Mouse (Mus musculus): ENCODE data around the gene Mapk9. TPM values are rescaled to one million over a fixed set of nuclear protein-coding genes. Genes with fewer than 3 reads are reported as not detected.
A peak's percentile ranks its signal among the peaks of the same experiment; 100 is the strongest.

The Mapk9 gene
- polyA plus RNA-seq, 2 experiments: 11.9 to 18.5 TPM

GRCm38 (mm10) chr11:49895966-49896590 is 49.5 kb downstream of the Mapk9 start:
- WGBS (ENCODE audit: insufficient replicate concordance): 12% methylated on average over 6 of the region's 6 CpGs
- ATAC-seq (ENCODE audit: insufficient read depth) (no peak), DNase-seq (ENCODE audit: low read depth in 3 of 3, low spot score in 3 of 3) (no peak)
- Histone ChIP-seq H3K27ac (no peak overlapping the region), H3K9ac (replicated peaks) (no peak overlapping the region), H3K4me1 (replicated peaks; ENCODE audit: control insufficient read depth in 2 of 2, insufficient read depth in 2 of 2, low read length in 1 of 2) (peaks cover 0 to 5% of the 10 kb centered on the region in 2 experiments; a peak in 1 of 4 replicates), H3K36me3 (replicated peaks; ENCODE audit: control insufficient read depth, insufficient read depth, low read depth) (no peaks in the 10 kb centered on the region), H3K27me3 (ENCODE audit: control insufficient read depth, insufficient read depth, low read length) (peaks cover 14% of the 10 kb centered on the region), H3K4me3 (ENCODE audit: insufficient read depth in 1 of 2, low read depth in 2 of 2, low read length in 2 of 2) (no peak overlapping the region), H3K4me2 (ENCODE audit: low read depth) (no peak overlapping the region), H3K9me3 (ENCODE audit: control insufficient read depth, low read length) (no peaks in the 10 kb centered on the region)
- TF ChIP-seq CTCF (IDR thresholded peaks at IDR 0.05; ENCODE audit: low read depth): no peak
- TF ChIP-seq EP300 (IDR thresholded peaks at IDR 0.05; ENCODE audit: low read depth): no peak

DNA sequence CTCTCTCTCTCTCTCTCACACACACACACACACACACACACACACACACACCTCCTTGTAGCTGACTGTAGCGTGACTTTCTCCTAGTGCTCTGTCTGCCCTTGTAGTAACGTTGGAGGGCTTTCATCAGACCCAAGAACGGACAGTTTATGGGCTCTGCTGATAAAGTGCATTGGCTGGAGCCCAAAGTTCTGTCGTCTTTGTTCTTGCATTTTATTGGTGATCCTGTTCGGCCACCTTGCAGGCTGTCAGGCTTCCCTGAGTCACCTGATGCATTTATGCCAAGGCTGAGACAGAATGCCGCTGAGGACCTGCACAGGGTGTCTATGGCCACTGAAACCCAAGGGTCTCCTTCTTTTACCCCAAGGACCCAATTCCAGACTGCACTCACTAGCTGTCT is 53.5 kb downstream of the Mapk9 start:
- no peak overlapping the region for H3K4me3 ChIP-seq (ENCODE audit: insufficient read depth in 1 of 2, low read depth in 2 of 2, low read length in 2 of 2)
- no peak for DNase-seq (ENCODE audit: low read depth in 3 of 3, low spot score in 3 of 3)
- no peak for ATAC-seq (ENCODE audit: insufficient read depth)
- no peak overlapping the region for H3K4me2 ChIP-seq (ENCODE audit: low read depth)
- 42% methylated on average over 6 of the region's 6 CpGs for WGBS (ENCODE audit: insufficient replicate concordance)
- TF ChIP-seq EP300 (IDR thresholded peaks at IDR 0.05; ENCODE audit: low read depth): no peak
- no peak for TF ChIP-seq CTCF (IDR thresholded peaks at IDR 0.05; ENCODE audit: low read depth)
- H3K27me3 ChIP-seq (ENCODE audit: control insufficient read depth, insufficient read depth, low read length): peaks cover 35% of the 10 kb centered on the region
- no peak overlapping the region for H3K9ac ChIP-seq (replicated peaks)
- no peak overlapping the region for H3K27ac ChIP-seq
- no peaks in the 10 kb centered on the region for H3K36me3 ChIP-seq (replicated peaks; ENCODE audit: control insufficient read depth, insufficient read depth, low read depth)
- H3K9me3 ChIP-seq (ENCODE audit: control insufficient read depth, low read length): no peaks in the 10 kb centered on the region
- no peaks in the 10 kb centered on the region for H3K4me1 ChIP-seq (replicated peaks; ENCODE audit: control insufficient read depth in 2 of 2, insufficient read depth in 2 of 2, low read length in 1 of 2)

- WGBS (ENCODE audit: insufficient replicate concordance): 21% methylated on average over 15 of the region's 15 CpGs
- H3K4me3 ChIP-seq (ENCODE audit: insufficient read depth in 1 of 2, low read depth in 2 of 2, low read length in 2 of 2): peak overlapping the region in 1 of 2 experiments; percentile 44; a peak in 1 of 4 replicates
Observed at GRCm38 (mm10) chr11:49900962-49901658, 54.6 kb downstream of the Mapk9 start.

DNA sequence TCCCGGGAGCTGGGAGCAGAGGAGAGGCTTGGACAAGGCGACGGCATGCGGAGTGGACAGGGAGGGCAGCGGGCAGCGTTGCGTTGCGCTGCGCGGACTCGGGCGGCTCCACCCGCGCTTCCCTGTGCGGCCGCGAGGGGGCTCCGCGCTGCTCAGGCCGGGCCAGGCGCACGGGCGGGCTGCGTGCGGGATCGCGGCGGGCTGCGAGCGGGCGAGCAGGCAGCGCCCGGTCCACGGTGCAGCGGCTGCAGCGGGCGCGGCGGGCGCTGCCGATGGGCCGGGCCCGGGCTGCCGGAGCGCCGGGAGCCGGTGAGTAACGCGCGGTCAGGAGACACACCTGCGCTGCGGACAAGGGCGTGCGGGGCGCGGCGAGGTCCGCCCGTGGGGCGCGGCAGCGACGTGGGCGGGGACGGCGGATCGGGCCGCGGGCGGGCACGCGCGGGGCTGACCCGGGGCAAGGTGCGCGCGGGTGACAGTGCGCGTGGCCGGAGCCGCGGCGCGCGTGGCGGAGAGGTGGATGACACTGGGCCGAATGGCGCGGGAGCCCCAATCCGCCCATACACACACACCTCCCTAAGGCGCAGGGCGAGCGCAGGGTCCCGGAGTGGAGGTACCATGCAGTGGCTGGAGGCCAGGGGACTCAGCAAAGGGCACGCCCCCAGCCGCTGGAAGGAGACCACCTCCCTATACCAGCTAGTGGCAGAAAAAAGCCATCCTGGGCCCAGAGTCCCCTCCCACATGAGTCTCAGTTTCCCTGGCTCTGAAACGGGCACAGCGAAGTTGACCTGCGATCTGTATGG is 55.3 kb downstream of the Mapk9 start, which contains the start of gene Rasgef1c:
Rasgef1c (plus strand) TSS at position 177 of the 800 bp plus-strand sequence.
- no peak within 1 kb of the TSS for H3K9ac ChIP-seq (replicated peaks)
- 2% methylated on average over 86 of the region's 99 CpGs for WGBS (ENCODE audit: insufficient replicate concordance)
- ATAC-seq (ENCODE audit: insufficient read depth): peak; percentile 35; the same call in 1 of the 2 replicates
- TF ChIP-seq EP300 (IDR thresholded peaks at IDR 0.05; ENCODE audit: low read depth) (no peak), CTCF (IDR thresholded peaks at IDR 0.05; ENCODE audit: low read depth) (peak; percentile 51)
- peak within 1 kb of the TSS; percentile 57 for H3K4me2 ChIP-seq (ENCODE audit: low read depth)
- peaks cover 33% of the 10 kb centered on the region for H3K27me3 ChIP-seq (ENCODE audit: control insufficient read depth, insufficient read depth, low read length)
- no peak for DNase-seq (ENCODE audit: low read depth in 3 of 3, low spot score in 3 of 3)
- no peaks in the 10 kb centered on the region for H3K36me3 ChIP-seq (replicated peaks; ENCODE audit: control insufficient read depth, insufficient read depth, low read depth)
- H3K4me3 ChIP-seq (ENCODE audit: insufficient read depth in 1 of 2, low read depth in 2 of 2, low read length in 2 of 2): peak within 1 kb of the TSS; percentile 31 to 44; a peak in 3 of 4 replicates
- H3K9me3 ChIP-seq (ENCODE audit: control insufficient read depth, low read length): no peaks in the 10 kb centered on the region
- no peak within 1 kb of the TSS for H3K27ac ChIP-seq
- H3K4me1 ChIP-seq (replicated peaks; ENCODE audit: control insufficient read depth in 2 of 2, insufficient read depth in 2 of 2, low read length in 1 of 2): no peaks in the 10 kb centered on the region

More at GRCm38 (mm10) chr11:49900962-49901658, 54.6 kb downstream of the Mapk9 start:
- H3K36me3 ChIP-seq (replicated peaks; ENCODE audit: control insufficient read depth, insufficient read depth, low read depth): no peaks in the 10 kb centered on the region
- H3K9ac ChIP-seq (replicated peaks): no peak overlapping the region
- H3K4me2 ChIP-seq (ENCODE audit: low read depth): peak overlapping the region; percentile 57
- no peaks in the 10 kb centered on the region for H3K9me3 ChIP-seq (ENCODE audit: control insufficient read depth, low read length)
- no peak for ATAC-seq (ENCODE audit: insufficient read depth)
- peaks cover 35% of the 10 kb centered on the region for H3K27me3 ChIP-seq (ENCODE audit: control insufficient read depth, insufficient read depth, low read length)
- no peak for DNase-seq (ENCODE audit: low read depth in 3 of 3, low spot score in 3 of 3)
- no peak overlapping the region for H3K27ac ChIP-seq
- no peaks in the 10 kb centered on the region for H3K4me1 ChIP-seq (replicated peaks; ENCODE audit: control insufficient read depth in 2 of 2, insufficient read depth in 2 of 2, low read length in 1 of 2)
- TF ChIP-seq CTCF (IDR thresholded peaks at IDR 0.05; ENCODE audit: low read depth) (no peak), EP300 (IDR thresholded peaks at IDR 0.05; ENCODE audit: low read depth) (no peak)

Data from liver, embryonic 14.5 days (tissue).